Mouse (Mus musculus) large intestine, adult 2 months (tissue): Measurements from ENCODE around the gene Myo18b. TPM values are rescaled to one million over a fixed set of nuclear protein-coding genes. Genes with fewer than 3 reads are reported as not detected.

Experiments used
- DNase-seq: peaks from one replicate; pipeline ENCODE4 v3.0.0-alpha.2; 2012; ENCODE audit warnings: low read depth, low spot score
- WGBS: fragments of 180-500 bp; shearing (Covaris S2); methylation state at CpG from one replicate; pipeline ENCODE4 v1.1.7; 2018; 5-methylcytosine and 5-hydroxymethylcytosine counted together
- polyA plus RNA-seq: library from polyadenylated mRNA; depleted of rRNA; stranded (reverse); fragments of >200 nt; gene quantifications from 2 replicates; pipeline ENCODE4 v1.2.3, GENCODE M21; 2012

The Myo18b gene
- polyA plus RNA-seq, 1 experiment: 0.74 TPM

DNA sequence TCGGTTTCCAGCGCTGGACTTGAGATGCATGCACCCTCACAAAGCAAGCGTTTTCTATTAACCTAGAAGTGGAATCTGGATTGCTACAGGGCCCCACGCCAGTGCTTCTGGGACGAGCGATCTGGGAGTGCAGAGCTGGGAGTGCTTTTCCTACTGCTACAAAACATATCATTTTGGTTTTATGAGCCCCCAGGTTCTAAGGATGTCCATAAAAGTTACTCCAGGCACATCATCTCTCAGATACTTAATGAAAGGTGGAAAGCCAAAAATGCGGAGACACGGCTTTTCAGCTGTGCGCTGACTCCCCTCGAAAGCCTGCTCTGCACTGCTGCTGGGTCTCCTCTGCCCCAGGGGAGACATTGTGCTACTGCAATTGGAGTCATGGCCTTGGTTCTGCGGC, 62.3 kb downstream of the Myo18b start:
- DNase-seq: no peak
- WGBS: 61% methylated on average over 11 of the region's 11 CpGs

DNA sequence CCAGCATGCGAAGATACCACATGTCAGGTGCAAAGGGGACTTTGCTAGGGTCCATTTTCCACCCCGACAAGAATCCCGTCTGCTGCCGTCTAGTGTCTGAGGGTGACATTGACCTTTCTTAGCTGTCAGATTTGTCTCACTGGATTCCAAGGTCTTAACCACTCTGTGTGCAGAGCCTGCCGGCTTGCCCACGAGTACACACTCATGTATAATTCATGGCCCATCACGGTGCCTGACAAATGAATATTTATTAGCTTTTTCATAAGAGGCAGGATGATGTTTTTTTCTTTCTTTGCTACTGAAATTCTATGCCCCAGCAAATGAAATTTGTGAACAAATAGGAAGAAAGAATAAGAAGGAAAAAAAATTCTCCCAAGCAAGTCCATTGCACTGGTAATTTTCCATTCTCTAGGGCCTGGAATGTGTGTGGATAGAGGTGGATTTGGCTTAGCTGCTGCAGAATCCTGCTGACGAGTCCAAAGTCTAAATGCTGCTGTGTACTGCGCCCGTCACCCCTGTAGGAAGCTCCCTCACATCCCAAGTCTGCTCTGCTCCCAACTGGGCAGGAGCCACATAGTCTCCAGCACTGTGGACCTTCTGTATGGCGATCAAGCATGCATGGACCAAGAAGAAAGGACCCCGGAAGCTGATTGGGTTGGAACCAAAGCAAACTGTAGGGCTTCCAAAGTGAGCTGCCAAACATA, 70.9 kb downstream of the Myo18b start:
- 67% methylated on average over 12 of the region's 12 CpGs for WGBS
- DNase-seq: no peak

DNA sequence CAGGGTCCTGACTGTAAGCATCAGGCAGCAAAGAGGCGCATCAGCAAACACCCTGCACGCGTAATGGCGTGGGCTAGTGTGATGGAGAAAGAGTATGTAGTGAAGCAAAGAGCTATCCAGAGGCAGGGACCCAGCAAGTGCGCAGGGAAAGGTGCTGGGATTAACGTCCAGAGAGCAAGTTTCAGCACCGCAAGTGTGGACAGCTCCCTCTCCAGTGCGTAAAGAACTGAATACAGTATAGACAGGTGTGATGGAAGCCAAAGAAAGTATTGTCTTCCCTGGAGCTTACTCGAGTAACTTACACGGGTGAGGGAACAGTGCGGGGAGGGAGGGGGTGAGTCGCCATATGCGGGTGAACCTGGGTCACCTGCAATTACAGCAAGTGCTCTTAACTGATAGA, 71.8 kb downstream of the Myo18b start:
- no peak for DNase-seq
- 37% methylated on average over 13 of the region's 13 CpGs for WGBS

GRCm38 (mm10) chr5:112822426-112822825, 73.7 kb downstream of the Myo18b start:
- DNase-seq: no peak
- 71% methylated on average over 3 of the region's 3 CpGs for WGBS

DNA sequence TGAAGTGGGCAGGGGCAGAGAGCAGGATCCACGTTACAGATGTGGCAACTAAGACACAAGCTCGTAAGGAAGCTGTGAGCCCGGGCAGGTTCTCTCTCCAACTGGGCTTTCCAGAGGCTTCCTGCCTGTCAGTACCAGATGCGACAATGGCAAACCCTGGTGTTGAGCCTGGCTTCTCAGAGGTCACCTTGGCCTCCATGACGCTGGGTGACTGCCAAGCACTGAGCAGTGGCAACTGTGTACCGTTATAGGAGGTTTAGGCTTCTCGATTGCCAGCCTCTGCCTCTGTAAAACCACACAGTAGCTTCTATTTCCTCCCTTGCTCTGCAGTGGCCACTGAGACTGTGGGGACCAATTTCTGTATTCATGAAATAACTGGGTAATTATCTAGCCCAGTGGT, 81.1 kb downstream of the Myo18b start:
- 75% methylated on average over 7 of the region's 7 CpGs for WGBS
- no peak for DNase-seq

GRCm38 (mm10) chr5:112807629-112808028, 88.5 kb downstream of the Myo18b start:
- WGBS: 86% methylated on average over 4 of the region's 4 CpGs
- DNase-seq: no peak

- 73% methylated on average over 7 of the region's 7 CpGs for WGBS
- DNase-seq: no peak
Measured at GRCm38 (mm10) chr5:112796086-112796485, 100.1 kb downstream of the Myo18b start.

DNA sequence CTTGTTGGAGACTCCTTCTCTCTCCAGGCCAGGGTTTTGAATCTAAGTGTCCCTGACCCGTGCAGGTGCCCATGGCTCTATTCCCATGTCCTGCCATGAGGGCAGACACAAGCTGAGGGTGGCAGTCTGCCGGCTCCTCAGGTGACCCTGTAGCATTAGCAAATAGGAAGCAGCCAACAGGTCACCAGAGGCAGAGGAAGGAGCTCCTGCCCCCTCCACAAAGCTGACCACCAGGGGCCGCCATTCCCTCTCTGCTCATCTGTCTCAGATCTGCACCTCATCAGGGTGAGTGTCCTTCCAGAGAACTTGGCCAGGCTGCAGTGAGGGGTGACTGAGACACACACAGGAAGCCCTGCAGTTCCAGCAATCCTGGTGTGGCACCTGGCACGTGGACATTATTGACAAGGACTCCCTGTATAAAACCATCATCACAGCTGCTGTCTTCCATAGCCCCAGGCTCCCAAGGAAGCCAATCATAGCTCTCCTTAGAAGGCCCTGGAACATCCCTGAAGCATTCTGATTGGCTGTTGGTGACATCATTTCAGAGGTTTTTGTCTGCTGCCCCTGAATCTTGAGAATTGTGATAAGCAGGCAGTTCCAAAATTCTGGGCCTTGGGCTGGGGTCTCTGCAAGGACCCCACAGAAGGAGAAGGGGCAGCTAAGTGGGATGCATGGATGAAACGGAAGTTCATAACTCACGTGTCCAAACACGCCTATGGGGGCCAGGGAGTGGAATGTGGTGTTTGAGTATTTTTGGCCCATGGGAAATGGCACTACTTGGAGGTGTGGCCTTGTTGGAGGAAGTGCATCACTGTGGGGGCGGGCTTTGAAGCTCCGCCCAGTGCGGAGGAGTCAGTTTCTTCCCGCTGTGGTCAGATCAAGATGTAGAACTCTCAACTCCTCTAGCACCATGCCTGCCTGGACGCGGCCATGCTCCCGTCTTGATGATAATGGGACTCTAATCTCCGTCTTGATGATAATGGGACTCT, 104.1 kb downstream of the Myo18b start:
- DNase-seq: no peak
- WGBS: 73% methylated on average over 15 of the region's 15 CpGs

DNA sequence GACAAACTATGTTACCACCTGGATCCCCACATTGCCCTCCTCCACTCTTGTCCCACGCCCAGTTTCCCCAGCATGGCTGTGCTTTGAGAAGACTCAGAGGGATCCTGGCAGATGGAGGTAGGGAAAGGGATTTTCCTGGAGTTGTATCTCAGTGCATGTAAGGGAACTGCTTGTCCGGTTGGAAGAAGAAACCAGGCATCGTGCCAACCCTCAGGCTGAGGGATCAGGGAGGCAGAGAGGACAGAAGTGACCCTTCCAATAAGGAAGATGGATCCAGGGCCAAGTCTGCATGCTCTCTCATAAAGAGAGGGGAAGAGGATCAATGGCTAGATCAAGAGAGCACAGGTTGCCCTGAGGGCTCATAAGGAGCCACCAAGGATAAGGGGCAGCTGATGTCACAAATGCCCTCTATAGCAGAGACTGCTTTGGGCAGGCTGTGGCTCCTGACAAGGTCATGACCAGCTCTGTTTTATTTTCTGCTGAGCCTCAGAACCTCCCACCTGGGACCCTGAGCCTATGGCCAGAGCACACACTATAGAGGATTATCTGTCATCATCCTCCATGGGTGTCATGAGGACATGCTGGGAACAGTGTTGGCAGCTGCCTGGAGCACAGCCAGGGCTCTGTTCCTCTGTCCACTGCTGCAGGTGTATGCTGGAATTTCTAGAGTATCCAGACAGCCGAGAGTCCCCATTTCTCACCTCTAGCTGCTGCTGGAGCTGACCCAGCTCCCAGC, 105.6 kb downstream of the Myo18b start:
- 61% methylated on average over 4 of the region's 4 CpGs for WGBS
- no peak for DNase-seq

- no peak for DNase-seq
- WGBS: 95% methylated on average over 2 of the region's 2 CpGs
Measured at GRCm38 (mm10) chr5:112788441-112788840, 107.7 kb downstream of the Myo18b start.

- no peak for DNase-seq
Measured at GRCm38 (mm10) chr5:112786788-112787187, 109.4 kb downstream of the Myo18b start.

DNA sequence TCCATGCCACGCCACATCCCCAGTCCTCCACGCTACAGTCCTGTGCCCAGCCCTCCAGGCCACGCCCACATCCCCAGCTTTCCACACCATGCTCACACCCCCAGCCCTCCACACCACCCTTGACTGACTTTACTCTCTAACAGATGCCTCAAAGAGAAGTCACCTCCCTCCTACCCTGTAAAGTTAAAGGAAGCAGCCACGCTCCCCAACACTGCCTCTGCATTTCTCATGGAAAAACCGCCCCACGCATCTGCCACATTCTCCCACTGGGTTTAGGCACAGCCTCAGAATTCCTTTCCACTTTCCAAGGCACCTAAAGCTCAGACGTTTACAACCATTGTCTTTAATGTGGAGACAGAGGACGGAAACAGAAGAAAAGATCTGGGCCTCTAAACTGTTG, 110.1 kb downstream of the Myo18b start:
- WGBS: 62% methylated on average over 8 of the region's 8 CpGs
- no peak for DNase-seq

More at GRCm38 (mm10) chr5:112786788-112787187, 109.4 kb downstream of the Myo18b start:
- 80% methylated on average over 6 of the region's 6 CpGs for WGBS

GRCm38 (mm10) chr5:112781719-112782118, 114.4 kb downstream of the Myo18b start:
- 73% methylated on average over 7 of the region's 7 CpGs for WGBS
- DNase-seq: no peak

GRCm38 (mm10) chr5:112781231-112781630, 114.9 kb downstream of the Myo18b start:
- WGBS: 81% methylated on average over 4 of the region's 4 CpGs
- no peak for DNase-seq

GRCm38 (mm10) chr5:112780383-112780782, 115.8 kb downstream of the Myo18b start:
- no peak for DNase-seq
- WGBS: 56% methylated on average over 5 of the region's 5 CpGs

GRCm38 (mm10) chr5:112776781-112777405, 119.3 kb downstream of the Myo18b start:
- 36% methylated on average over 15 of the region's 15 CpGs for WGBS
- DNase-seq: no peak

DNA sequence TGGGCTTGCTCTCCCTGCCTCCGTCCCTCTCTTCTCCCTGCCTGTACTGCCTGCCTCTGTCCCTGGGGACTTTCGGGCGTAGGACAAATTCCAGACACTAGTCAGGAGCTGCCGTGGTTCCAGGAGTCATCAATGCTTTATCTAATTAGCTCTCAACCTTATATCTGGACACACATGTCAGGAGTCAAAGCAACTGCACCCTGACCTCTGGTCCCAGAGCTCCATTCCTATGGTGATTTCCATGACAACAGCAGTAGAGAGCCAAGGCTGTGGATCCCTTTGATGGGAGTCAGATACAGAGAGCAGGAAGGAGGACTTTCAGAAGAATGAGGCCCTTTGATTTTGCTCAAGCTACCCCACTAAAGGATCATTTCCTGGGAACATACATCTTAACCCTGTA, 122.7 kb downstream of the Myo18b start:
- 65% methylated on average over 4 of the region's 4 CpGs for WGBS
- DNase-seq: no peak

- DNase-seq: no peak
- 33% methylated on average over 6 of the region's 6 CpGs for WGBS
Measured at GRCm38 (mm10) chr5:112771376-112771901, 124.7 kb downstream of the Myo18b start.

DNA sequence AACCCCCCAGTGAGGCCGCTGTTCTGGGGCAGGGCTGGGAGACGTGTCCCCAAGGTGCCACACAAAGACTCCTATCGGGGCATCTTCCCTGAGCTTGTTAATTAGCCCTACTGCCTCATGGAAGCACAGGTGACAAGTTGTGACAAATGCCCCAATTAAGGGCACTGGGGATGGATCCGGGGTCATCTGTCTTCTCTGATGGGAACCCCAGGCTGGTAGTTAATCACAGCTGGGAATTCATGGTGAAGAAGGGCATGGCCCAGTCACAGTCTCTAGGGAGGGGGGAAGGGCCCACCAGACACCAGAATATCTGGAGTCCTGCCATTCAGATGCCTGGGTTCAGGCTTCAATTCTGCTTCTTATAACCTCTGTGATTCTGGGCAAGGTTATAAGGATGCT, 126.4 kb downstream of the Myo18b start:
- WGBS: 28% methylated on average over 4 of the region's 4 CpGs
- DNase-seq: no peak
